Mouse (Mus musculus) embryonic fibroblast, embryonic 13.5 days (primary cell): ENCODE data around the gene Foxn1. TPM values are rescaled to one million over a fixed set of nuclear protein-coding genes. Genes with fewer than 3 reads are reported as not detected.

ENCODE experiments used
- H3K27ac ChIP-seq: 2 replicates; pipeline ENCODE4 v1.5.1; 2012; ENCODE audit warnings: low read length, control low read depth, inconsistent platforms; ENCODE audit not compliant: insufficient read depth
- H3K4me1 ChIP-seq: 2 replicates; pipeline ENCODE4 v1.6.1; 2011; ENCODE audit warnings: low read length; ENCODE audit not compliant: control insufficient read depth, insufficient read depth
- H3K4me3 ChIP-seq: 2 replicates; pipeline ENCODE4 v1.5.1; 2011; ENCODE audit warnings: mild to moderate bottlenecking, control low read depth, low read length; ENCODE audit not compliant: insufficient read depth
- CTCF ChIP-seq: IDR thresholded peaks from 2 replicates; pipeline ENCODE4 v1.5.1; 2011; ENCODE audit warnings: mild to moderate bottlenecking, control low read depth, low read length, moderate library complexity, borderline replicate concordance; ENCODE audit not compliant: insufficient read depth
- POLR2A ChIP-seq: IDR thresholded peaks from 2 replicates; pipeline ENCODE4 v1.6.1; 2011; ENCODE audit warnings: low read depth, mild to moderate bottlenecking, control low read depth, low read length, moderate library complexity
- polyA plus RNA-seq: library from polyadenylated mRNA; stranded (reverse); fragments of >200 nt; gene quantifications from 2 replicates; pipeline ENCODE4 v1.2.4, GENCODE M21; 2011; ENCODE audit warnings: low read depth; ENCODE audit not compliant: missing spikeins, insufficient read length

Gene Foxn1
- polyA plus RNA-seq, 1 experiment = not detected

- H3K27ac ChIP-seq = peak overlapping the region; percentile 69
- no peak for TF ChIP-seq CTCF
- no peak for TF ChIP-seq POLR2A
Measured at GRCm38 (mm10) chr11:78363309-78364007, 22.9 kb downstream of the Foxn1 start.

GRCm38 (mm10) chr11:78360789-78361131 lies 25.6 kb downstream of the Foxn1 start:
- TF ChIP-seq POLR2A (no peak), CTCF (no peak)
- Histone ChIP-seq H3K4me1 (0 out of 2 replicates have a peak, but pooled peaks cover 6% of the 10 kb centered on the region), H3K27ac (no peak overlapping the region), H3K4me3 (no peak overlapping the region)

More at GRCm38 (mm10) chr11:78363309-78364007, 22.9 kb downstream of the Foxn1 start:
- H3K4me3 ChIP-seq = no peak overlapping the region
- 0 out of 2 replicates have a peak, but pooled peaks cover 6% of the 10 kb centered on the region for H3K4me1 ChIP-seq

DNA sequence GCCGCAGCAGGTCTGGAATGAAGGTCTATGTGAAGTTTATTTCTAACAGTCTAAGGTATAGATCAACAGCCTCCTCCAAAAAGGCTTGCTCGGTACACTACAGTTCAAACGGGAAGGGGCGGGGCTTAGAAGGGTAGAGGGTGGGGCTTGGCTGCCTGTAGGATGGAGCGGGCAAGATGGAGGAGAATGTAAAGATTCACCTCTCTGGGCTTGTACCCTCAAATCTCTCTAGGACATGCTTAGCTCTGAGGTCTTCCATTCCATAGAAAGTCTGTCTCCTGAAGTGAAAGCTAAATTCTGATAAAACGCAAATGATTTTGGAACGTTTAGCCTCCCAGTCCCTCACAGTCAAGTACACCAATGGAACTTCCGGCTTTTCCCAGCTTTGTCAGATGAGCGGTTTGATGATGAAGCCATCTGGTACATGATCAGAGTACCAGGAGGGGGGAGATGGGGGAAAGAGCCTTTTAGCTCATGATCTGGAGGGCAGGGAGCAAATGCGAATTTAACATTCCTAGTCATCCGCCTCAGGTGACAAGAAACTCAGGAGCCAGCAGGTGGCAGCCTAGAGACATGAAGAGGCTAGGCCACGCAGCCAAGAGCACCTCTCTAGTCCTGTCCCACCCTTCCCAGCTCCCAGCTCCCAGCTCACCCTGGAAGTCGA lies 26.1 kb downstream of the Foxn1 start:
- TF ChIP-seq CTCF (peak; percentile 60), POLR2A (no peak)
- Histone ChIP-seq H3K4me3 (0 out of 2 replicates have a peak overlapping the region, but pooled peaks have one; percentile 5), H3K4me1 (0 out of 2 replicates have a peak, but pooled peaks cover 6% of the 10 kb centered on the region), H3K27ac (no peak overlapping the region)

GRCm38 (mm10) chr11:78358330-78359007 lies 27.9 kb downstream of the Foxn1 start:
- H3K4me1 ChIP-seq = no peaks in the 10 kb centered on the region
- H3K27ac ChIP-seq = no peak overlapping the region
- no peak overlapping the region for H3K4me3 ChIP-seq
- TF ChIP-seq CTCF (peak; percentile 43; the same call in 1 of the 2 replicates), POLR2A (no peak)

DNA sequence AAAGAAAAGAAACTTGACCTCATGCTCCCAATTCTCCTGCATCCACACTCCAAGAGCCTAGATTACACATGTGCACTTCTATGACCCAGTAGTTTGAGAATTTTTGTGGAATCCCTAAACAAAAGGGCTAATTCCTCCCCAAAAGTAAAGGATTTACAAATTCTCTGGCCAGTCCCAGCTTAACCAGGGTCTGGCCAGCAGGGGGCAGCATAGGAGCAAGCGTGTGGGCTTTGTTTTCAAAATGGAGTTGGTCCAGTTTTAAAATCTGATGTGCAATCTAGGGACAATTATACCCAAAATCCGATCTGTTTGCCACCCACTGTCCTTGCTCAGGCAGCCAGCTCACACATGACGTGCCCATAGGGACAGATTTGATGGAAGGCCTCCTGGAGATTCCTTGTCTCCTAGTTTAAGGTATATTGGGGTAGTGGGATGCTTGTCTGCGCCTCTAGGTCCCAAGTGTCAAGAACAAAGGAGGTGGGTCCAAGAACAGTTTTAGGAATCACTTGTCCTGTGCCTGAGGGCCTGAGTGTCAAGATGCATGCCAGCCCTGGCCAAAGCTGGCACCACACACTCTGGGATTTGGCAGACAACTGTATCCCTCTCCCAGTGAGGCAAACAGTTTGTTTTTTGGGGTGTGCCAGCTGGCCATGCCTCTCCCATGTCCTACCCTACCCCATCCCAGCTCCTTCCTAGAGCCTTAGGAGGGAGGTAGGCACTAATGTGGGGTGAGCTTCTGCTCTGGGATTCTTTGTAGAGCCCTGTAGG lies 30.7 kb downstream of the Foxn1 start:
- no peak overlapping the region for H3K4me3 ChIP-seq
- TF ChIP-seq CTCF = peak; percentile 42; the same call in 1 of the 2 replicates
- no peak for TF ChIP-seq POLR2A
- H3K4me1 ChIP-seq = no peaks in the 10 kb centered on the region
- no peak overlapping the region for H3K27ac ChIP-seq

GRCm38 (mm10) chr11:78354905-78355304 lies 31.5 kb downstream of the Foxn1 start:
- no peak for TF ChIP-seq CTCF
- Histone ChIP-seq H3K4me3 (no peak overlapping the region), H3K4me1 (no peaks in the 10 kb centered on the region), H3K27ac (no peak overlapping the region)

DNA sequence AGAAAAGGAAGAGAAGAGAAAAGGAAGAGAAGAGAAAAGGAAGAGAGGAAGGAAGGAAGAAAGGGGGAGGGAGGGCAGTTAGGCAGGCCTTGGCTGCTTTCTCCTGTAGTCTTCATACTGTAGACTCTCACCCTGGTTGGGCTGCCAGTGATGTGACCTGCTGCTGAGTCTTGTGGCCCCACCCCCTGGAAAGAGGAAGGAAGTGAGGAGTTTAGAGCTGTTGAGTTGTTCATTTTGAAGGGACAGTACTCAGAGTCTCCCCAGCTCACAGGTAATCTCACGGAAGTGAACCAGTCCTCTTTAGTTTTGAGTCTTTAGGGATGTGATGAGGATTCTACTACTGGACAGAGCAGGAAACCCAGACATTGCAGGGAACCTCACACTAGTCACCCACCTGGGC lies 33.3 kb downstream of the Foxn1 start:
- no peak for TF ChIP-seq POLR2A
- TF ChIP-seq CTCF = no peak
- H3K4me3 ChIP-seq = no peak overlapping the region
- no peaks in the 10 kb centered on the region for H3K4me1 ChIP-seq
- H3K27ac ChIP-seq = no peak overlapping the region

DNA sequence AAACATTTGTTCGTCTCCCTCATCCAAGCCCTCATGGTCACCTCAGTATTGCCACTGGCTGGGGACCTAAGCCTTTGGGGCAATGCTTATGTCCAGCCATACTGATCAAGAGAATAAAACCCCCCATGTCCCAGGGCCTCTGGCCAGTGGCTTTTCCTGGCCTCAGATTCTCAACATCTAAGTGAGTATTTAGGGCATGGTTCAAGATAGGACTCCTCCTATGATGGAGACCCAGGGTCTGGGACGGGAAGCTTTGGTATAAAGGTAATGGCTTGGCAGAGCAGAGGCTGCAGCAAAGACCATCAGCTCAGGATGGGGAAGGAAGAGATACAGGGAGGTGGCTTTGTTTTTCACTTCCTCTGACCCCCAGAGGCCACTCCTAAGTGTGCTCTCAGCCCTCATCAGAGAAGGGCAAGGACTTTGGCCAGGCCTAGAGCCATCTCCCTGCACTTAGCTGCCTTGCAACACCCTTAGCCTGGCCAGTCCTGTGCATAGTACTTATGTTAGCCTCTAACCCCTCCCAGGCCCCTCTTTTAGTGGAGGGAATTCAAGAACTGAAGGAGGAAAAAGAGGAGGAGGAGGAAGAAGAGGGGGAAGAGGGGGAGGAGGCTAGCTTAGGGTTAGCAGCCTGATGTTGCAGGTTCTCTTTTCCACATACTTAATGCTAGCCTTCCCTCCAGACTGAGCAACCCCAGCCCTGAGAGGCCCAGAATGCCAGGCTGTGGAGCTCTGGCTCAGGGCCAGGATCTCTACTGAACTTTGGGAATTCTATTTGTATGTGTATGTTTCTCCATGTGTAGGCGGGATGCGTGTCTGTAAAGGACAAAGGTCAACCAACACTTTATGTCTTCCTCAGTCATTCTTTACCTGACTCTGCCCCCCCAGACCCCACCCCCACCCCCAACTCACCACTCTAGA lies 36.7 kb downstream of the Foxn1 start:
- H3K4me3 ChIP-seq = no peak overlapping the region
- no peaks in the 10 kb centered on the region for H3K4me1 ChIP-seq
- no peak overlapping the region for H3K27ac ChIP-seq
- TF ChIP-seq POLR2A (no peak), CTCF (no peak)
